Mouse (Mus musculus): ENCODE results near the gene Gdf15.

- TF ChIP-seq CTCF (IDR thresholded peaks at IDR 0.05; ENCODE audit: low read depth) (no peak), EP300 (IDR thresholded peaks at IDR 0.05; ENCODE audit: low read depth) (no peak)
These were observed 28.0 kb upstream of the Gdf15 start, which contains the start of gene Pgpep1 for GRCm38 (mm10) chr8:70660273-70660725.
